Mouse (Mus musculus): ENCODE data around the gene Hint3. TPM values are rescaled to one million over a fixed set of nuclear protein-coding genes. Genes with fewer than 3 reads are reported as not detected.

Gene Hint3
- polyA plus RNA-seq, 1 experiment from 2014 or later: 35.8 TPM

DNA sequence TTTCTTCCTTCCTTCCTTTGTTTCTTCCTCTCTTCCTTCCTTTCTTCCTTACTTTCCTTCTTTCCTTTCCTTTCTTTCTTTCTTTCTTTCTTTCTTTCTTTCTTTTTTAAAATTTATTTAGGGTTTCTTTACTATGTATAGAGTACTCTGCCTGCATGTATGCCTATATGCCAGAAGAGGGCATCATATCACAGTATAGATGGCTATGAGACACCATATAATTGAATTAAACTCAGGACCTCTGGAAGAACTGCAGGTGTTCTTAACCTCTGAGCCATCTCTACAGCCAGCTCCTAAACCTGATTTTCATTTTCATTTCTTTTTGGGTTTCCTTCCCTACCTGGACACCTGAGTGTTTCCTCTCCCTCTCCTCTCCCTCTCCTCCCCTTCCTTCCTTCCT is 6.5 kb downstream of the Hint3 start:
- no peak overlapping the region for H3K4me2 ChIP-seq (ENCODE audit: low read length)
- no peaks in the 10 kb centered on the region for H3K36me3 ChIP-seq (ENCODE audit: control insufficient read depth, insufficient read depth, low read length)
- no peaks in the 10 kb centered on the region for H3K9me3 ChIP-seq (ENCODE audit: control insufficient read depth, low read length)
- no peaks in the 10 kb centered on the region for H3K27me3 ChIP-seq (ENCODE audit: control insufficient read depth, insufficient read depth, low read length)
- no peak overlapping the region for H3K4me3 ChIP-seq (ENCODE audit: control insufficient read depth in 1 of 2, insufficient read depth in 1 of 2, low read depth in 1 of 2, low read length in 2 of 2)
- H3K9ac ChIP-seq (ENCODE audit: low read length): no peak overlapping the region
- H3K27ac ChIP-seq (replicated peaks in 1 of 2; ENCODE audit: control insufficient read depth in 1 of 2, insufficient read depth in 1 of 2, low read depth in 2 of 2, low read length in 2 of 2): no peak overlapping the region
- 0 out of 4 replicates have a peak, but pooled peaks cover 0 to 10% of the 10 kb centered on the region in 2 experiments for H3K4me1 ChIP-seq (ENCODE audit: control insufficient read depth in 2 of 2, insufficient read depth in 2 of 2, low read length in 2 of 2)
- ATAC-seq (ENCODE audit: insufficient number of reproducible peaks, insufficient read depth, low FRiP score, low read depth): no peak

DNA sequence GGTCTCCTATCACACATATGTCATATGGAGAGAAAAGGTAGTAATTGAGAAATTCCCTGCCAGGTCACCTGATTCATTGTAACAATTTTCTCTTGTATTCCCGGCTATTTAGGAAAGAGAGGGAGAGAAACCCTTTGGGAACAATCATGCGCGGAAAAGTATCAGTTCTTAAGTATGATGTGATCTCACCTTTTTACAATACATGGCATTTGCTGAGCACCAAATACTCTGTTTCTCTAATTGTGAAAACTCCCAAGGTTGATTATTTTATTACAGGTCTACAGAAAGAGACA is 10.6 kb downstream of the Hint3 start:
- peak overlapping the region in 1 of 2 experiments; percentile 73; a peak in 3 of 4 replicates for H3K4me3 ChIP-seq (ENCODE audit: control insufficient read depth in 1 of 2, insufficient read depth in 1 of 2, low read depth in 1 of 2, low read length in 2 of 2)
- 0 out of 4 replicates have a peak, but pooled peaks cover 0 to 7% of the 10 kb centered on the region in 2 experiments for H3K4me1 ChIP-seq (ENCODE audit: control insufficient read depth in 2 of 2, insufficient read depth in 2 of 2, low read length in 2 of 2)
- 0 out of 2 replicates have a peak, but pooled peaks cover under 1% of the 10 kb centered on the region for H3K36me3 ChIP-seq (ENCODE audit: control insufficient read depth, insufficient read depth, low read length)
- peak overlapping the region; percentile 92 for H3K4me2 ChIP-seq (ENCODE audit: low read length)
- peak overlapping the region; percentile 85 for H3K9ac ChIP-seq (ENCODE audit: low read length)
- H3K27me3 ChIP-seq (ENCODE audit: control insufficient read depth, insufficient read depth, low read length): no peaks in the 10 kb centered on the region
- 36% methylated on average over 3 of the region's 3 CpGs for WGBS
- no peak for ATAC-seq (ENCODE audit: insufficient number of reproducible peaks, insufficient read depth, low FRiP score, low read depth)
- H3K9me3 ChIP-seq (ENCODE audit: control insufficient read depth, low read length): no peaks in the 10 kb centered on the region
- H3K27ac ChIP-seq (replicated peaks in 1 of 2; ENCODE audit: control insufficient read depth in 1 of 2, insufficient read depth in 1 of 2, low read depth in 2 of 2, low read length in 2 of 2): peak overlapping the region in 1 of 2 experiments; percentile 98; a peak in 1 of 4 replicates

DNA sequence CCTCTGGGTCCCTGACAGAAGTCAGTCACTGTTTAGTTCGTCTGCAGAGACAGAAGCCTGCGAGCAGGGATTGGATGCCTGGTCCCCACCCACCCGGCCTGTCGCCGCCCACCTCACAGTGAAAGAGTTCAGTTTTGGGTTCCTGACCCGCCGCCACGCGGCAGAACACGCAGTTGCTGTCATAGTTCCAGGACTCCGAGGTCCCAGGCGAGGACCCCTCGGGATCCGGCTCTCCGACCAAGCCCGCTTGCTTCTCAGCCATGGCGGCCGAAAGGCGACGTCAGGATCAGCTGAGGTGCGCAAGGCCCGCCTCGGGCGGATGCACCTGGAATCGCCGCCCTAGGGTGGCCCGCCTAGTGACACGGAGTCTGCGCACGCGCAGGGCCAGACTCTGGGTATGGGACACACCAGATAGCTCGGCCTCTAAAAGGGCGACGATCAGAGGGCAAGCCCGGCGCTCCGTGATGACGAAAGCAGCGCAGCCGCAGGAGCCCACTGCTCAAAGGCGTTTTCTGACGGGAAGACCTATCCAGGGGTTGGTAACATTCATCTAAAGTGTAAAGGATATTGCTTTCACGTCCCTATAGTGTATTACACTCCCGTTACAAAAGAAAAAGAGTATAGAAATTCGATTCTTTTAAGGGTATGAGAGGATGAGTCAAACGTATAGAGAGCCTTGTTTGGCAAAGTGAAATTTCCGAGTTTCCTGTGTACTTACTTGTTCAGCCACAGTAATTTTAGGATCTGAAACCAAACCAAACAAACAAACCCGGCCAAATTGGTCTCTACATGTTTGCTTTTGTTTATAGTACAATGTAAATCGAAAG is 11.1 kb downstream of the Hint3 start:
- H3K4me3 ChIP-seq (ENCODE audit: control insufficient read depth in 1 of 2, insufficient read depth in 1 of 2, low read depth in 1 of 2, low read length in 2 of 2): peak overlapping the region; percentile 73 to 94
- H3K36me3 ChIP-seq (ENCODE audit: control insufficient read depth, insufficient read depth, low read length): 0 out of 2 replicates have a peak, but pooled peaks cover 4% of the 10 kb centered on the region
- 0 out of 4 replicates have a peak, but pooled peaks cover 0 to 7% of the 10 kb centered on the region in 2 experiments for H3K4me1 ChIP-seq (ENCODE audit: control insufficient read depth in 2 of 2, insufficient read depth in 2 of 2, low read length in 2 of 2)
- peak overlapping the region; percentile 98 to 100 for H3K27ac ChIP-seq (replicated peaks in 1 of 2; ENCODE audit: control insufficient read depth in 1 of 2, insufficient read depth in 1 of 2, low read depth in 2 of 2, low read length in 2 of 2)
- WGBS: 2% methylated on average over 49 of the region's 49 CpGs
- H3K9me3 ChIP-seq (ENCODE audit: control insufficient read depth, low read length): no peaks in the 10 kb centered on the region
- H3K9ac ChIP-seq (ENCODE audit: low read length): peak overlapping the region; percentile 85
- H3K4me2 ChIP-seq (ENCODE audit: low read length): peak overlapping the region; percentile 92
- ATAC-seq (ENCODE audit: insufficient number of reproducible peaks, insufficient read depth, low FRiP score, low read depth): peak; percentile 100
- no peaks in the 10 kb centered on the region for H3K27me3 ChIP-seq (ENCODE audit: control insufficient read depth, insufficient read depth, low read length)

- 85% methylated on average over 4 of the region's 4 CpGs for WGBS
- Histone ChIP-seq H3K9ac (ENCODE audit: low read length) (no peak overlapping the region), H3K4me2 (ENCODE audit: low read length) (no peak overlapping the region), H3K4me3 (ENCODE audit: control insufficient read depth in 1 of 2, insufficient read depth in 1 of 2, low read depth in 1 of 2, low read length in 2 of 2) (no peak overlapping the region), H3K4me1 (ENCODE audit: control insufficient read depth in 2 of 2, insufficient read depth in 2 of 2, low read length in 2 of 2) (0 out of 4 replicates have a peak, but pooled peaks cover 0 to 5% of the 10 kb centered on the region in 2 experiments), H3K27ac (replicated peaks in 1 of 2; ENCODE audit: control insufficient read depth in 1 of 2, insufficient read depth in 1 of 2, low read depth in 2 of 2, low read length in 2 of 2) (no peak overlapping the region), H3K27me3 (ENCODE audit: control insufficient read depth, insufficient read depth, low read length) (no peaks in the 10 kb centered on the region), H3K9me3 (ENCODE audit: control insufficient read depth, low read length) (no peaks in the 10 kb centered on the region), H3K36me3 (ENCODE audit: control insufficient read depth, insufficient read depth, low read length) (peaks cover 35% of the 10 kb centered on the region)
- ATAC-seq (ENCODE audit: insufficient number of reproducible peaks, insufficient read depth, low FRiP score, low read depth): no peak
Observed at GRCm38 (mm10) chr10:30613039-30613438, 16.4 kb downstream of the Hint3 start.

DNA sequence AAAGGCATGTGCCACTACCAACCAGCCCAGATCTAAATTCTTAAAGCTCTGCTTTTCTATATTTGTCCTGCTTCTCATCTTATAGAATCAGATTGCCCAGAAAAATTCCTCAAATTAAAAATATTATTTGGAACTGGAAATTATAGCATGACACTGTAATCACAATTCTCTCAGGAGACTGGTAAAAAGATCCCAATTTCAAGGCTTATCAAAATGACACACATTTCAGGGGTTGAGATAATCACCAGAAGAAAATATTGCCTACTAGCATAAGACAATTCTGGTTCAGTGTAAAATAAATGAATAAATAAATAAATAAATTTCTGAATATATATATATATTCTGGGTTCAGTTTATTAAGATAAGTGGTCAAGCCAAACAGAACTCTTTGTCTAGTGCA is 19.8 kb downstream of the Hint3 start:
- H3K9ac ChIP-seq (ENCODE audit: low read length): no peak overlapping the region

GRCm38 (mm10) chr10:30608109-30608508 is 21.3 kb downstream of the Hint3 start:
- H3K4me3 ChIP-seq (ENCODE audit: control insufficient read depth in 1 of 2, insufficient read depth in 1 of 2, low read depth in 1 of 2, low read length in 2 of 2): no peak overlapping the region
- no peaks in the 10 kb centered on the region for H3K4me1 ChIP-seq (ENCODE audit: control insufficient read depth in 2 of 2, insufficient read depth in 2 of 2, low read length in 2 of 2)
- H3K27me3 ChIP-seq (ENCODE audit: control insufficient read depth, insufficient read depth, low read length): no peaks in the 10 kb centered on the region
- no peaks in the 10 kb centered on the region for H3K9me3 ChIP-seq (ENCODE audit: control insufficient read depth, low read length)
- no peak for ATAC-seq (ENCODE audit: insufficient number of reproducible peaks, insufficient read depth, low FRiP score, low read depth)
- H3K27ac ChIP-seq (replicated peaks in 1 of 2; ENCODE audit: control insufficient read depth in 1 of 2, insufficient read depth in 1 of 2, low read depth in 2 of 2, low read length in 2 of 2): no peak overlapping the region
- no peak overlapping the region for H3K4me2 ChIP-seq (ENCODE audit: low read length)
- 68% methylated on average over 2 of the region's 2 CpGs for WGBS
- H3K9ac ChIP-seq (ENCODE audit: low read length): no peak overlapping the region
- H3K36me3 ChIP-seq (ENCODE audit: control insufficient read depth, insufficient read depth, low read length): peaks cover 44% of the 10 kb centered on the region

More for the DNA sequence above, 19.8 kb downstream of the Hint3 start:
- no peaks in the 10 kb centered on the region for H3K27me3 ChIP-seq (ENCODE audit: control insufficient read depth, insufficient read depth, low read length)
- H3K4me3 ChIP-seq (ENCODE audit: control insufficient read depth in 1 of 2, insufficient read depth in 1 of 2, low read depth in 1 of 2, low read length in 2 of 2): no peak overlapping the region
- H3K36me3 ChIP-seq (ENCODE audit: control insufficient read depth, insufficient read depth, low read length): peaks cover 50% of the 10 kb centered on the region
- no peaks in the 10 kb centered on the region for H3K4me1 ChIP-seq (ENCODE audit: control insufficient read depth in 2 of 2, insufficient read depth in 2 of 2, low read length in 2 of 2)
- no peak overlapping the region for H3K27ac ChIP-seq (replicated peaks in 1 of 2; ENCODE audit: control insufficient read depth in 1 of 2, insufficient read depth in 1 of 2, low read depth in 2 of 2, low read length in 2 of 2)
- no peak for ATAC-seq (ENCODE audit: insufficient number of reproducible peaks, insufficient read depth, low FRiP score, low read depth)
- no peaks in the 10 kb centered on the region for H3K9me3 ChIP-seq (ENCODE audit: control insufficient read depth, low read length)
- H3K4me2 ChIP-seq (ENCODE audit: low read length): no peak overlapping the region

DNA sequence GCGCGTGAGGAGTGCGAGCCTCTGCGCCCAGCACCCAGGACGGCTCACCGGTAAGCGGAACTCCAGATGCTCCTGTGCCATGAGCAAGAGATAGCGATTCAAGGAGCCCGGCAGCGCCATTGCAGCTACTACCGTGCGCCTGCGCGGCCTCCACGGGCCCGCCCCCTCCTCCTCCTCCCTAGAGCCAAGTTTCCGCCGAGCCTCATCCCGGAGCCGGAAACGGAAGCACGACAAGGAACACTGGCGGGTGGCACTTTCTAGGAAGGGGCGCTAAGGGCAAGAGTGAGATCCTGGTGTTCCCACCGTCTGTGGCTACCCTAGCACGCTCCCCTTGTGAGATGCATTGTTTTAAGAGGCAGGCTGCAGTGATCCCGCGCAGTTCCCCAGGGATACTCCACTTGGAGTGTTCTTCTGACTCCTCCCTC is 28.9 kb downstream of the Hint3 start, which contains the start of gene Trmt11:
Gene Trmt11, minus strand, starts transcription at position 208 of the 425 bp plus-strand sequence.
- peak; percentile 90 for ATAC-seq (ENCODE audit: insufficient number of reproducible peaks, insufficient read depth, low FRiP score, low read depth)
- peaks cover 0 to 10% of the 10 kb centered on the region in 2 experiments; a peak in 2 of 4 replicates for H3K4me1 ChIP-seq (ENCODE audit: control insufficient read depth in 2 of 2, insufficient read depth in 2 of 2, low read length in 2 of 2)
- H3K9ac ChIP-seq (ENCODE audit: low read length): peak within 1 kb of the TSS; percentile 89
- H3K27me3 ChIP-seq (ENCODE audit: control insufficient read depth, insufficient read depth, low read length): no peaks in the 10 kb centered on the region
- H3K9me3 ChIP-seq (ENCODE audit: control insufficient read depth, low read length): no peaks in the 10 kb centered on the region
- H3K4me2 ChIP-seq (ENCODE audit: low read length): peak within 1 kb of the TSS; percentile 89
- H3K36me3 ChIP-seq (ENCODE audit: control insufficient read depth, insufficient read depth, low read length): peaks cover 23% of the 10 kb centered on the region
- H3K4me3 ChIP-seq (ENCODE audit: control insufficient read depth in 1 of 2, insufficient read depth in 1 of 2, low read depth in 1 of 2, low read length in 2 of 2): peak within 1 kb of the TSS; percentile 83 to 90
- under 1% methylated on average over 25 of the region's 28 CpGs for WGBS
- peak within 1 kb of the TSS; percentile 84 to 87 for H3K27ac ChIP-seq (replicated peaks in 1 of 2; ENCODE audit: control insufficient read depth in 1 of 2, insufficient read depth in 1 of 2, low read depth in 2 of 2, low read length in 2 of 2)
